Mouse (Mus musculus): Measurements from ENCODE around the gene Dapp1. TPM values are rescaled to one million over a fixed set of nuclear protein-coding genes. Genes with fewer than 3 reads are reported as not detected.

Dapp1 gene
- total RNA-seq (2021): 1 to 10 TPM; 7.6 to 7.8 TPM

- peak; percentile 69 for DNase-seq
Measured at GRCm38 (mm10) chr3:137981382-137981750, at the start of gene Dapp1. Gene Dapp1, minus strand, starts transcription at chr3:137981545.

GRCm38 (mm10) chr3:138030563-138030962 lies 49.2 kb upstream of the Dapp1 start:
- no peak for DNase-seq

GRCm38 (mm10) chr3:138029351-138029750 lies 48.0 kb upstream of the Dapp1 start:
- DNase-seq: peak; percentile 47

GRCm38 (mm10) chr3:138027575-138028362 lies 46.4 kb upstream of the Dapp1 start:
- DNase-seq: no peak

GRCm38 (mm10) chr3:138026286-138026685 lies 44.9 kb upstream of the Dapp1 start:
- DNase-seq: peak; percentile 61

- DNase-seq: no peak
Measured at GRCm38 (mm10) chr3:138022651-138023050, 41.3 kb upstream of the Dapp1 start.

- no peak for DNase-seq
Measured at GRCm38 (mm10) chr3:138022003-138022402, 40.7 kb upstream of the Dapp1 start.

GRCm38 (mm10) chr3:138016810-138017209 lies 35.5 kb upstream of the Dapp1 start:
- DNase-seq: no peak

GRCm38 (mm10) chr3:138014725-138015124 lies 33.4 kb upstream of the Dapp1 start:
- DNase-seq: no peak

- no peak for DNase-seq
Measured at GRCm38 (mm10) chr3:138012351-138012750, 31.0 kb upstream of the Dapp1 start.

GRCm38 (mm10) chr3:138008152-138008551 lies 26.8 kb upstream of the Dapp1 start:
- DNase-seq: no peak

- DNase-seq: no peak
Measured at GRCm38 (mm10) chr3:138006896-138007295, 25.6 kb upstream of the Dapp1 start.

- no peak for DNase-seq
Measured at GRCm38 (mm10) chr3:138003264-138003663, 21.9 kb upstream of the Dapp1 start.

- no peak for DNase-seq
Measured at GRCm38 (mm10) chr3:138002545-138002944, 21.2 kb upstream of the Dapp1 start.

GRCm38 (mm10) chr3:138001865-138002264 lies 20.5 kb upstream of the Dapp1 start:
- DNase-seq: no peak

GRCm38 (mm10) chr3:138000724-138001069 lies 19.4 kb upstream of the Dapp1 start:
- DNase-seq: peak; percentile 84

GRCm38 (mm10) chr3:138000062-138000723 lies 18.8 kb upstream of the Dapp1 start:
- DNase-seq: no peak

- no peak for DNase-seq
Measured at GRCm38 (mm10) chr3:137999224-137999790, 18.0 kb upstream of the Dapp1 start.

- no peak for DNase-seq
Measured at GRCm38 (mm10) chr3:137998491-137999223, 17.3 kb upstream of the Dapp1 start.

GRCm38 (mm10) chr3:137995486-137995885 lies 14.1 kb upstream of the Dapp1 start:
- no peak for DNase-seq

- no peak for DNase-seq
Measured at GRCm38 (mm10) chr3:137994196-137994595, 12.9 kb upstream of the Dapp1 start.

- DNase-seq: no peak
Measured at GRCm38 (mm10) chr3:137992366-137992765, 11.0 kb upstream of the Dapp1 start.

- peak; percentile 92 for DNase-seq
Measured at GRCm38 (mm10) chr3:137991183-137991582, 9.8 kb upstream of the Dapp1 start.
